Mouse (Mus musculus): Measurements from ENCODE around the gene Doc2a.
A peak's percentile ranks its signal among the peaks of the same experiment; 100 is the strongest.

GRCm38 (mm10) chr7:126822741-126823140, 24.5 kb upstream of the Doc2a start:
- TF ChIP-seq CTCF (IDR thresholded peaks at IDR 0.05; ENCODE audit: extremely low read depth, insufficient read depth, low read length) (no peak), POLR2A (IDR thresholded peaks at IDR 0.05; ENCODE audit: extremely low read depth, insufficient read depth, low read length) (0 out of 2 replicates have a peak, but pooled peaks have one; percentile 11)
